Mouse (Mus musculus) neural tube, embryonic 15.5 days (tissue): ENCODE measurements around the gene Sept10. TPM values are rescaled to one million over a fixed set of nuclear protein-coding genes. Genes with fewer than 3 reads are reported as not detected.

Source experiments
- ATAC-seq: fragments of 200-750 bp; cut with Nextera tagmentation; 2 replicates; pipeline ENCODE4 v1.8.0; 2017; ENCODE audit warnings: mild to moderate bottlenecking, moderate TSS enrichment, moderate library complexity; ENCODE audit not compliant: low FRiP score
- H3K27ac ChIP-seq: fragments of 300-500 bp; sonication (generic); replicated peaks from 2 replicates; pipeline ENCODE4 v1.5.1; 2015; ENCODE audit warnings: mild to moderate bottlenecking, inconsistent platforms
- H3K27me3 ChIP-seq: fragments of 300-500 bp; sonication (generic); replicated peaks from 2 replicates; pipeline ENCODE4 v1.6.1; 2015; ENCODE audit warnings: inconsistent platforms
- H3K36me3 ChIP-seq: fragments of 300-500 bp; sonication (generic); 2 replicates; pipeline ENCODE4 v1.6.1; 2015; ENCODE audit warnings: inconsistent platforms
- H3K4me1 ChIP-seq: fragments of 300-500 bp; sonication (generic); 2 replicates; pipeline ENCODE4 v1.6.1; 2015; ENCODE audit warnings: inconsistent platforms
- H3K4me2 ChIP-seq: fragments of 300-500 bp; sonication (generic); 2 replicates; pipeline ENCODE4 v1.6.1; 2015; ENCODE audit warnings: inconsistent platforms, mild to moderate bottlenecking, moderate library complexity
- H3K4me3 ChIP-seq: fragments of 300-500 bp; sonication (generic); replicated peaks from 2 replicates; pipeline ENCODE4 v1.5.1; 2015; ENCODE audit warnings: mild to moderate bottlenecking, inconsistent platforms
- H3K9ac ChIP-seq: fragments of 300-500 bp; sonication (generic); replicated peaks from 2 replicates; pipeline ENCODE4 v1.6.1; 2015; ENCODE audit warnings: mild to moderate bottlenecking, inconsistent platforms
- H3K9me3 ChIP-seq: fragments of 300-500 bp; sonication (generic); replicated peaks from 2 replicates; pipeline ENCODE4 v1.6.1; 2016; ENCODE audit warnings: inconsistent platforms
- WGBS: fragments of 180-500 bp; shearing (Covaris S2); methylation state at CpG from one replicate; pipeline ENCODE4 v1.1.7; 2015; ENCODE audit warnings: mixed read lengths; 5-methylcytosine and 5-hydroxymethylcytosine counted together
- polyA plus RNA-seq: library from polyadenylated mRNA; unstranded; fragments of >200 nt; fragmentation: Nextera tagmentation; extraction: Ambion mirVana; gene quantifications from 2 replicates; pipeline ENCODE4 v1.2.1, GENCODE M21; 2015

The Sept10 gene
- polyA plus RNA-seq, 1 experiment from 2014 or later = 13.0 TPM

DNA sequence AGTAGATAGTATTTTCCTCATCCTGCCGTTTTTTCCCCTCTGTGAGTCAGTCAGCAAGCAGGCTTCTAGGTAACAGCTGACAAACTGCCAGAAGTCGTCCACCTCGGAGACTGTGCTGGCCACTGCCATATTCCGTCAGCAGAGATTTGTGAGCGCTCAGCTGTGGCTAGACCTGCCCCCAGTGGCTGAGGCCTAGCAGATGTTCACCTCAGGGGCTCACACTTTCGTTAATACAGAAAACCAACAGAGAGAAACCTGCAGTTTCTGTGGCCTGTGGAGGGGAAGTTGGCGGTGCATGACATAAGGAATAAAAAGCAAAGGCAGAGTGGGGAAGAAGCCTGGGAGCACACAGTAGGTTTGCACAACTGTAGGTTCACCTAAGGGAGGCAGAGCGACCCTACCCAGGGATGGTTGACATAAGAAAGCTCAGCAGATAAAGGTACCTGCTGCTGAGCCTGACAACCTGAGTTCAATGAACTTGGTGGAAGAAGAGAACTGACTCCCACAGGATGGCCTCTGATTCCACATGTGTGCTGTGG lies 32.0 kb upstream of the Sept10 start:
- Histone ChIP-seq H3K4me2 (no peak overlapping the region), H3K9ac (no peak overlapping the region), H3K4me1 (no peaks in the 10 kb centered on the region), H3K36me3 (no peaks in the 10 kb centered on the region), H3K27ac (no peak overlapping the region), H3K27me3 (no peaks in the 10 kb centered on the region), H3K4me3 (no peak overlapping the region), H3K9me3 (no peaks in the 10 kb centered on the region)
- no peak for ATAC-seq
- 79% methylated on average over 8 of the region's 8 CpGs for WGBS

- Histone ChIP-seq H3K27me3 (no peaks in the 10 kb centered on the region), H3K4me2 (no peak overlapping the region), H3K4me3 (no peak overlapping the region), H3K36me3 (no peaks in the 10 kb centered on the region), H3K27ac (no peak overlapping the region), H3K4me1 (no peaks in the 10 kb centered on the region), H3K9ac (no peak overlapping the region), H3K9me3 (no peaks in the 10 kb centered on the region)
- WGBS = 81% methylated on average over 8 of the region's 8 CpGs
- ATAC-seq = no peak
Observed at GRCm38 (mm10) chr10:59252396-59252795, 30.7 kb upstream of the Sept10 start.

DNA sequence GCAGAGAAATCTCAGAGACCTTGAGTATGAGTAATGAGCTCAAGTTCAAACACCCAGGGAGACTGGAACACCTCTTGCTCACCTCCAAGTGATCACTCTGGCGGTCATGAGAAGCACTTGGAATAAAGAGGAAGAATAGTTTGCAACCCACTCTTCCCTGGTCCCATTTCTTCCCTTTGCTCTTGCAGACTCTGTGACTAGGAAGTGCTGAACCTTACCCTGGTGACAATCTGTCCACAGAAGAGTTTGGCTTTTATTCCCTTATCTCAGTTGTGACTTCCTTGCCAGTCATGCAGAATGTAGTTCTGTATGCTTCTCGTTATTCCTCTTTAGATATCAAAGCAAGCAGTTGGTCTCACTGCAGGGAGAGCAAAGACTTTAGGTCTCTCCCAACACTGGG lies 30.3 kb upstream of the Sept10 start:
- ATAC-seq = no peak
- Histone ChIP-seq H3K9me3 (no peaks in the 10 kb centered on the region), H3K36me3 (no peaks in the 10 kb centered on the region), H3K4me3 (no peak overlapping the region), H3K27ac (no peak overlapping the region), H3K4me2 (no peak overlapping the region), H3K27me3 (no peaks in the 10 kb centered on the region), H3K4me1 (no peaks in the 10 kb centered on the region), H3K9ac (no peak overlapping the region)
- WGBS = 81% methylated on average over 2 of the region's 2 CpGs

GRCm38 (mm10) chr10:59250679-59251078 lies 29.0 kb upstream of the Sept10 start:
- Histone ChIP-seq H3K27ac (no peak overlapping the region), H3K36me3 (no peaks in the 10 kb centered on the region), H3K9me3 (no peaks in the 10 kb centered on the region), H3K4me1 (no peaks in the 10 kb centered on the region), H3K27me3 (no peaks in the 10 kb centered on the region), H3K4me2 (no peak overlapping the region), H3K9ac (no peak overlapping the region), H3K4me3 (no peak overlapping the region)
- WGBS = 88% methylated on average over 2 of the region's 2 CpGs
- ATAC-seq = no peak

- H3K4me2 ChIP-seq = no peak overlapping the region
- H3K4me3 ChIP-seq = no peak overlapping the region
- H3K27me3 ChIP-seq = no peaks in the 10 kb centered on the region
- H3K9ac ChIP-seq = no peak overlapping the region
- 83% methylated on average over 3 of the region's 3 CpGs for WGBS
- no peak for ATAC-seq
- H3K27ac ChIP-seq = no peak overlapping the region
- no peaks in the 10 kb centered on the region for H3K36me3 ChIP-seq
- no peaks in the 10 kb centered on the region for H3K4me1 ChIP-seq
- H3K9me3 ChIP-seq = no peaks in the 10 kb centered on the region
Observed at GRCm38 (mm10) chr10:59249531-59249930, 27.9 kb upstream of the Sept10 start.

GRCm38 (mm10) chr10:59241141-59241541 lies 19.5 kb upstream of the Sept10 start:
- H3K27me3 ChIP-seq = no peaks in the 10 kb centered on the region
- H3K27ac ChIP-seq = no peak overlapping the region
- 53% methylated on average over 3 of the region's 3 CpGs for WGBS
- H3K4me2 ChIP-seq = no peak overlapping the region
- no peak overlapping the region for H3K4me3 ChIP-seq
- H3K9ac ChIP-seq = no peak overlapping the region
- no peak for ATAC-seq
- H3K4me1 ChIP-seq = no peaks in the 10 kb centered on the region
- no peaks in the 10 kb centered on the region for H3K9me3 ChIP-seq
- H3K36me3 ChIP-seq = no peaks in the 10 kb centered on the region

DNA sequence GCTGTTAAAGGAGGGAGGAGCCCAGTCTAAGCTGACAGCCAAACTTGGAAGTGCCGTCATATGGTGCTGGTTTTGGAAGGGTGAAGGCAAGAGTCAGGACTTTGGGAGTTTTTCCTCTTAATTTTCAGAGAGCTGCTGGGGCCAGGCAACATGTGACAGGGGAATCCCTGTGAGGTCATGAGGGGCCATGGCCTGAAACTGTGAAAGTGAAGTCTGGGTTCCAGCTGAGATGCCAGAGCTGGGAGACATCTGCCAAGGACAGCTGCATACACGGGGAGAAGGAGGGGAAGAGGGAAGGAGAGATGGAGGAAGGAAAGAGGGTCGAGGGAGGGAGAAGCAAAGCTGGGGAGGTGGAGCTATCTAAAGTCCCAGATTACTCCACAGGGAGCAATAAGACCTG lies 16.1 kb upstream of the Sept10 start:
- WGBS = 55% methylated on average over 3 of the region's 3 CpGs
- Histone ChIP-seq H3K27me3 (no peaks in the 10 kb centered on the region), H3K4me1 (no peaks in the 10 kb centered on the region), H3K4me3 (no peak overlapping the region), H3K4me2 (no peak overlapping the region), H3K9me3 (no peaks in the 10 kb centered on the region), H3K9ac (no peak overlapping the region), H3K36me3 (no peaks in the 10 kb centered on the region), H3K27ac (no peak overlapping the region)
- no peak for ATAC-seq

- WGBS = 87% methylated on average over 6 of the region's 6 CpGs
- no peak for ATAC-seq
- Histone ChIP-seq H3K9me3 (no peaks in the 10 kb centered on the region), H3K4me1 (no peaks in the 10 kb centered on the region), H3K9ac (no peak overlapping the region), H3K4me3 (no peak overlapping the region), H3K27ac (no peak overlapping the region), H3K36me3 (no peaks in the 10 kb centered on the region), H3K27me3 (no peaks in the 10 kb centered on the region), H3K4me2 (no peak overlapping the region)
Observed at GRCm38 (mm10) chr10:59236486-59236885, 14.8 kb upstream of the Sept10 start.

DNA sequence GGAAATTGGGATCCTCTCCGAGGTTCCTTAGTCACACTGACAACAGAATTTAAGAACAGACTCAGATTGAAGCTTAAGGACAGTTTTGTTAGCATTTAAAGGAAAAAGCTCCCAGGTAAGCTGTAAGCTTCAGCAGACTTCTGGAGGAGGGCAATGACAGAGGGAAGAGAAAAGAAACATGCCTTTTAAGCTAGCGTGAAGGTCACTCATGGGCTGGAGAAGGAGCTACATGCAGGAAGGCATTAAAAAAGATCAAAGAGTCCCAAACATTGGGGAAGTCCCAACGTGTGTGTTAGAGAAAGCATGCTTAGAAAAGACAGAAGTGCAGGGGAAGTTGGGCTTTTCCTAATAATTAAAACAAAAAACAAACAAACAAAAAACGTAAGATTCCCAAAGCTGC lies 14.2 kb upstream of the Sept10 start:
- ATAC-seq = no peak

DNA sequence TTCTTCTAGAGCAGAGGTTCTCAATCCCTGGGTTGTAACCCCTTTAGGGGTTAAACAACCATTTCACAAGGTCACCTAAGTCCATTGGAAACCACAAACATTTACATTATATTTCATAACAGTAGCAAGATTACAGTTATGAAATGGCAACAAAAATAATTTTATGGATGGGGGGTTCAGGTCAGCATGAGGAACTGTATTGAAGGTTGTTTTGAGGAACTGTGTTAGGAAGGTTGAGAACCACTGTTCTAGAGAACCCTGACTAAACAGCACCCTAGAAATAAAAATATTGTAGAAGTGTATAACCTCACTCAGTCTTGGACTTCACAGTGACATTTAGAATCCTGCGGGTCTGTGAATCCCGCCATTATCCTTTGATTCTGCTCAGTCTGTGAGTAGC lies 13.6 kb upstream of the Sept10 start:
- no peak for ATAC-seq
- H3K4me2 ChIP-seq = no peak overlapping the region
- H3K4me1 ChIP-seq = no peaks in the 10 kb centered on the region
- no peaks in the 10 kb centered on the region for H3K27me3 ChIP-seq
- no peak overlapping the region for H3K27ac ChIP-seq
- H3K36me3 ChIP-seq = no peaks in the 10 kb centered on the region
- no peak overlapping the region for H3K9ac ChIP-seq
- WGBS = 88% methylated on average over 2 of the region's 2 CpGs
- no peak overlapping the region for H3K4me3 ChIP-seq
- no peaks in the 10 kb centered on the region for H3K9me3 ChIP-seq

More for the DNA sequence above, 14.2 kb upstream of the Sept10 start:
- 61% methylated on average over 4 of the region's 4 CpGs for WGBS
- Histone ChIP-seq H3K36me3 (no peaks in the 10 kb centered on the region), H3K4me3 (no peak overlapping the region), H3K27ac (no peak overlapping the region), H3K9ac (no peak overlapping the region), H3K9me3 (no peaks in the 10 kb centered on the region), H3K27me3 (no peaks in the 10 kb centered on the region), H3K4me1 (no peaks in the 10 kb centered on the region), H3K4me2 (no peak overlapping the region)

DNA sequence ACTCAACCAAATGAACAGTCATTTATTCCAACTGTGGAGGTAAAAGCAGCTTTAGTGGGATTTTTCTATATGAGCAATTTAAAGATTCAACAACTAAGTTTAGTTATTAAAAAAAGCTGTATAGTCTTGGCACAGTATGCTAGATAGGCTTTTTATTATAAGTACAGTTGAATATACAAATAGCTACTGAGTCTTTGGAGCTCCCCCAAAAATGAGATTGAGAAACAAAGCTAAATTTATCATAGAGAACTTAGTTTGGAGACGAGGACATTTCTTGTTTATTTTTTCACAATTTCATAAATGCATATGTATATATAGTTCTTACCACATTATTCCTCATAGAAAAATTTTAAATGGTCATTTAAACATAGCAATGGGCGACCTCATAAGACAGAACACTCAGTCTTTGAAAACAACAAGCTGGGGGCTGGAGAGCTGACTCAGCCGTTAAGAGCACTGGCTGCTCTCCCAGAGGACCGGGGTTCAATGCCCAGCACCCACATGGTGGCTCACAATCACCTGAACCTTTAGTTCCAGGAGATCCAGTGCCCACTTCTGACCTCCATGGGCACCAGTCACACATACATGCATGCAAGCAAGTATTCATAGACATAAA lies 7.7 kb upstream of the Sept10 start:
- Histone ChIP-seq H3K4me2 (no peak overlapping the region), H3K27me3 (no peaks in the 10 kb centered on the region), H3K4me3 (no peak overlapping the region), H3K4me1 (peaks cover 5% of the 10 kb centered on the region), H3K36me3 (no peaks in the 10 kb centered on the region), H3K27ac (no peak overlapping the region), H3K9ac (no peak overlapping the region), H3K9me3 (no peaks in the 10 kb centered on the region)
- no peak for ATAC-seq
- WGBS = 85% methylated on average over 4 of the region's 4 CpGs

DNA sequence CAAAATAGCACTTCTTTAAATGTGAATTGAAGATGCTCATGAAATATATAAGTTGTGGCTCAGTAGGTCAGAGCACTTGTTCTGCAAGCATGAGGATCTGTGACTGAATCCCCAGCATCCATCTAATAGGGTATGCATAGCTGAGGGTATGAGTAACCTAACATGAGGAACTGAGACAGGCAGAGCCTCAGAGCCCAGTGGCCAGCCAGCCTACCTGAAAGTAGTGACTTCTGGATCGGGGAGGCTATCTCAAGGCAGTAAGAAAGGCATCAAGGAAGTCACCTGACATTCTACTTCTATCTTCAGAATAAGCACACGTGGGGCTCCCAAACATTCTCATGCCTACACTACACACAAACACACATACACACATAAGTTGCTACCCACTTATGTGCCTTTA lies 3.5 kb upstream of the Sept10 start:
- no peaks in the 10 kb centered on the region for H3K9me3 ChIP-seq
- H3K27ac ChIP-seq = no peak overlapping the region
- H3K4me2 ChIP-seq = peak overlapping the region; percentile 11; the same call in 1 of the 2 replicates
- H3K36me3 ChIP-seq = no peaks in the 10 kb centered on the region
- no peak overlapping the region for H3K4me3 ChIP-seq
- no peak overlapping the region for H3K9ac ChIP-seq
- H3K4me1 ChIP-seq = peaks cover 22% of the 10 kb centered on the region
- WGBS = 98% methylated on average over 2 of the region's 2 CpGs
- H3K27me3 ChIP-seq = no peaks in the 10 kb centered on the region
- ATAC-seq = no peak
